Mouse (Mus musculus) thymus, adult 18-20 months (tissue): ENCODE results near the gene Apba1.

ENCODE experiments used
- DNase-seq, 2 experiments: peaks; one replicate each; pipeline ENCODE4 v3.0.0; 2022; ENCODE audit warnings: mixed read lengths in 2 of 2

Gene Apba1

DNA sequence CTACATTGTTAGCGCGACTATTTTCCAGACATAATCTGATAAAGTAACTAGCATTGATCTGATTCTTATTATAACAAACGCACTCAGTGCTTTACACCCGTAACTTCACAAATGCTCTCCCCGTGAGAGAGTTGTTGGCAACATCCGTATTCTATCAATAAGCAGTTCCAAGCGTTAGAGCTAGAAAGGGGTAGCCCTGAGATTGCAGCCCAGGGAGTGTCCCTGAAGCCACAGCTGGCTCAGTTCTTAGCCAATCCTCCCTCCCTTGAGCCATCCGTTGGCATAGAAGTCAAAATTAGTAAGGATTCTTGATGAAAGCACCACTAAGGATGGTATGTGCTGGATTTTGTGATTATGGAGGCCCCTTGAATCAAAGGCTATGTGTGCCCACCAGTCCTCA lies 48.7 kb downstream of the Apba1 start:
- no peak for DNase-seq

DNA sequence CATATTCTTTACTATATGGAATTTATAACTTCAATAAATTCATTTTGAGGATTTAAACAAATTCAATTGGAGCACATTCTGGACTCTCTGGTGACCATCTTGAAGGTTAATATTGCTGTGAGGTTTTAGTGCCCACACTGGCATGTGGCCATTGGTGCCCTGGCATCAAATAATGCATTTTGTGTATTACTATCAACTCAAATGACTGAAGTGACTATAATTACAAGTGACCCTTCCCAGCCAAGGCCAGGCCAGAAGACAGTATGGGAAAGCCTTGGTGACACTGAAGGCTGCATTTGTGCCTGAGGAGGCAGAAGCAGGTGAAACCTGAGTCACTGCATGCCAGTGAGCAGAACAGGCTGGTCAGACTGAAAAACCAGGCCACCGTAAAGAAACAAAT lies 50.5 kb downstream of the Apba1 start:
- no peak for DNase-seq

DNA sequence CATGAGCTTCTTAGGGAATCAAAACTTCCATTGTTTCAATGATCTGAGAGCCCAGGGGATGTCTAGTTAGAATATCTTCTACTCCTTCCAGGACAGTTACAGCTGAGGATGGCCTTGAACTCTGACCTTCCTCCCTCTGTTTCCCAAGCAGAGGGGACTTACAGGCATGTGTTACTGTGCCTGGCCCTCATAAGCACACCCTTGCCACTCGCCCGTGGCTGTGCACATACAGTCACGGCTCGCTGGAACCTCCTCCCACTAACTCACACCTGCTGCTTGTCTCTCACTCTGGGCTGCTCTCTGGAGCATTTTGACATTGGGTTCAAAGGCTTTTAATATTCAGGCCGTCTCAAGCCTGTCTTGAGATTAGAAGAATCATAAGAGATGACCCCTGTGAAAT lies 51.8 kb downstream of the Apba1 start:
- DNase-seq = no peak

DNA sequence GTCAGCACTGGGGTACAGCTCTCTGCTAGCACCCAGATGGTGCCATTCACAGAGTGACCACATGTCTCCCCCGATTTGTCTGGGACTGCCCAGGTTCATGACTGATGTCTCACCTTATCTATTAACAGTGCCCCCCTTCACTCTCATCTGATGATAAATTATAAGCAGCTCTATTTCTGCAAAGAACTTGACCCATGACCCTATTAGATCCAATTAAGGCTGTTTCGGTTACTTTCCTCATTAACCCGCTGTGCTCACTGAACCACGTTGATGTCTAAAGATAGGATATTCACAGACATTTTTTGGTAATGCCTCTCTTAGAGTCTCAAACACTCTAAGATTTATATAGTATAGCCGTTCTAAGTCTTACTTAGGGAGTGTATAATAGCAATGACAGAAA lies 52.3 kb downstream of the Apba1 start:
- no peak for DNase-seq

DNA sequence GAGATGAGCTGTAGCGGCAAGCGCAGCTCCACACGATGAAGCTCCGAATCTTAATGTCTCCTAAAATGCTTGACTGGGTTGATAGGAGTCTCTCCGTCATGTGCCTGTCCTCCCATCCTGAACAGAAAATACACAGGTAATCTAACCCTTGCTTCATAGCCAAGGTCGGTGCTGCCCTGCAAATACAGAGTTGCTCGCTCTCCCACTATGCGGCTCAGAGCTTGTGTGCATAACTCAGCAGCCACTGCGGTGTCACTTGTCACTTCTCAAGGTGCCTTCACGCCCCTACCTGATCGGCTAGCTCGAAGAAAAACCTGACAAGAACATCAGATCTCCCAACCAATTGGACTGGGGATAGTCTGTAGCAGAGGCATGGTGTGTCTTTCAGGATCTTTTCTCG lies 58.1 kb downstream of the Apba1 start:
- DNase-seq = no peak

DNA sequence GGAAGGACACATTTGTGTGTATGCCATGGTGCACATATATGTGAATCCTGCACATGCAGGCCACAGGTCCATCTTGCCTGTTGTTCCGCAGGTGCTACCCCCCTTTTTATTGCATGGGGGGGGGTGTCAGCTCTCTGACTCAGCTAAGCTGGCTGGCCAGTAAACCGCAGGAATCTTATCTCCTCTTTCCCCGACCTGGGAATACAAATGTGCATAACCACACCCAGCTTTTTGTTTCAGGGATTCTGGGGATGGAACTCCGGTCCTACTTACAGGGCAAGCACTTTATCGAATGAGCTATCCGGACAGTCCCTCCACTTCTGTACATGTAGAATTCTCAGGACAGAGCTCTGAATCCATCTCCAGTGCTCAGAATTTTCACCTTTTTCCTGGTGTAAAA lies 58.5 kb downstream of the Apba1 start:
- no peak for DNase-seq

DNA sequence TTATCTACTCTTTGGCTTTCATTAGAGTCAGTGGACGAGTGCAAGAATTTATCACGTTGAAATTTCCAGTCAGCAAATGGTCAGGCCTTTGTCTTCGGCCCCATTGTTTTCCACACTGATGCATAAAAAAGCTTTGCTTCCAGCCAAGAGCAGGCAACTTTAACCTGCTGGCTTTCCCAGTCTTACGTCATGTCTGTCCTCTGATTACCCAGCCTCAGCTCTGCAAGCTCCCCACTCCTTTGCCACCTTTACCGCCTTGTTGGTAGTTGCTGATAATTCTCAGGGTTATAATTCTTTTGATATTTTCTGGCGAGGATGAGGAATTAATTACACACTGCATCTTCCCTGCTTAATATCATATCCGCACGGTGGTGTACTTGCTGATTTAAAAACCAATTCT lies 61.2 kb downstream of the Apba1 start:
- DNase-seq = no peak

DNA sequence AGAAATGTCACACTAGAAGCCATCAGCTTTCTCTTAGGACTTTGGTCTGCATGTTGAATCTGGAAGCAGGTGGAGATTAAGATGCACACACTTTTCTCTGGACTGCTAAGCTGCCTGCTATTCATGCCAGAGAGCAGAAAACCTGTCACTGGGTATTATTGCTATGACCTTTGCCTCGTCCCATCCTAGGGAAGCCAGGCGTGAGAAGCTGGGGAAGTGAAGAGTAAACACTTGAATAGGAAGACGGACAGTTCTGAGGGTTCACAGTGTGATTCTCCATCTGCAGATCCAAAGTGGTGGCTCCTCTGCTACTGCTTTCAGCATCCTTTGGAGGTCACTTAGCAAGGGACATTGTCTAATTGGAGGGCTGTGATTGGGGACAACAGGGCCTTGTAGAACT lies 63.8 kb downstream of the Apba1 start:
- no peak for DNase-seq

DNA sequence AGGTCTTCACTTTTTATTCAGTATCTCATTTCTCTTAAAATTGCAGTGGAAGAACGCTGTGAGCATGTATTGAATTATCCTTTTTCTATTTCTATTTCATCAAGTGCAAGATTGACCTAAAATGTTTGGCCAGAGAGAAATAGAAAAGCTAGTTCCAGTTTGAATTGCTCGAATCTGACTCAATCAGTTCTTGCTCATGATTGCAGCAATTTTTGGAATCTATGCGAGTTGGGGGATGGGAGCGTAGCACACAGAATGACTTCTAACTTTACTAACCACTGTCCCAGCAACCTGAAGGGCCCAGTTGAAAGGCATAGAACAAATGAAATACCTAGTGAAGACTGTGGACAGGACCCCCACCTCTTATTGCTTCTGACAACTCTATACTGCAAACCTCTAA lies 64.8 kb downstream of the Apba1 start:
- DNase-seq = no peak

DNA sequence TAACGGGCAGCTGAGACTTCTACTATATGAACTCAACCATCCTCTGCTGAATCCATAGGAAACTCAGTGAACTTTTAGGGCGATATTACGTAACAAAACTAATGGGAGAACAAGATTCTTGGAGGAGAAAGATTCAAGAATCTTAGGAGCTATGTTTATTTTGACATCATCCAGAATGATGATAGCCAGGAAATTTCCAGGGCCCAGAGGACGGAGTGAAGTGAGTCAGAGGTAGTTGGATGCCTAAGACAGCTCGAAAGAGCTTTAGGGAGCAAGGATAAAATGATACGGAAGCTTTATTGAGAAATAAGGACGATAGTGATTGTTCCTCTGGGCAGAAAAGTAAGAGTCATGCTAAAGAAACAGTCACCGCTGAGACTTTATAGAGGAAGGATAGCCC lies 67.6 kb downstream of the Apba1 start:
- DNase-seq = no peak

DNA sequence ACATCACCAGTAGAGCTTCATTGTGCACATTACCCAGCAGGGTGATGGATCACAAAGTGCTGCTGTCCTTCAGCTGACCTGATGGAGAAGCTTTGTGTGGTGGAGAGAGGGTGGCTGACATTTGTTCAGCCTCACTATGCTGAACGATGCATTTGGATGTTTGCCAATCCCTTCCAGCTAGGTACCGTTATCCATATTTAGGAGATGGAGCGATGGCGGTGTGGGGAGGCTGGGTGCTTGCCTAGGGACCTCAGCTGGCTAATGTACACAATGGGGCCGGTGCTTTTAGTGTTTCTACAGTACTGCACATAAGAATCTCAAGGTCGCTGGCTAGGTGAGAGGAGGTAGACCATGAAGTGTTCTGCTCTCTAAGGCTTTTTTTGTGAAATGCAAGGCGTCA lies 72.1 kb downstream of the Apba1 start:
- no peak for DNase-seq

DNA sequence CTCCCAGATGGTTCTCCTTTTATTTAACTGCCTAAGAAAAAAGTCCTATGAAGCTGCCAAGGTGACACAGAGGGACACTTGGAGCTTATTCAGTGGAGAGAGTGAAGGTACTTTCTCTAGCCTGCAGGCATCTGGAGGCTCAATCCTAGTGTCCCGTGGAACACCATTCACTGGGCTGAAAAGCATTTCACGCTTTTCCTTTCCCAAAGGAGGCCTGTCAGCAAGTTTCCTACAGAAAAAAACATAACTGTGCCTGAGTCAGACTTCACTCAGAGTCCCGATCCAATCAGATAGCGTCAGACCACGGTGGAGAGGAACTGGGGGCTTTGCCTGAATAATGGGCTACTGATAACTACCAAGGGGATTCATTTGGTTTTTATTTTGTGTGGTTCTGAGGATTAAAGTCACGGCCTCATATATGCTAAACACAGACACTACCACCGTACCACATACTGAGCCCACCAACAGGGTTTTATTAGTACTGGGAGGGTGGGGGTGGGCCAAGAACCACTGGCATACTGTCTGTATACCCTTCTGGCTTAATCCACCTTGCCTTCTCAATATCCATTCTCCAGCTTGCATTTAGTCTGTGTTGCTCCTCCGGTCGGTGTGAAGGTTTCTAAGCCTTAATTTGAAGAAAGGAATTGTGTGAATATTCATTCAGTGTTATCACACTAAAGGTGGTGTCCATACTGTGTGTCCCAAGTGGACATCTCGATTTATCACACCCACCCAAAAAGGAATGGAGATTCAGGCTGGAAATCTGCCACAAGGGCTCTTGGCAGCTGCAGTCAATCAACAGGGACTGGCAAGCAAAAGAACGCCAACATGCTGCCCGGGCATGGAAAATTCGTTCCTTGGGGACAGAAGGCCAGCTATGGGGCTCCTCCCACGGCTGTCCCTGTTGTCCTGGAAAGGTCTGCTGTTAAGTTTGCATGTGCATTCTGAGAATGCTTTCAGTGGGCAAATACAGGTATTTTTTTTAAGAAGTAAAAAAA lies 75.3 kb downstream of the Apba1 start:
- DNase-seq = no peak

DNA sequence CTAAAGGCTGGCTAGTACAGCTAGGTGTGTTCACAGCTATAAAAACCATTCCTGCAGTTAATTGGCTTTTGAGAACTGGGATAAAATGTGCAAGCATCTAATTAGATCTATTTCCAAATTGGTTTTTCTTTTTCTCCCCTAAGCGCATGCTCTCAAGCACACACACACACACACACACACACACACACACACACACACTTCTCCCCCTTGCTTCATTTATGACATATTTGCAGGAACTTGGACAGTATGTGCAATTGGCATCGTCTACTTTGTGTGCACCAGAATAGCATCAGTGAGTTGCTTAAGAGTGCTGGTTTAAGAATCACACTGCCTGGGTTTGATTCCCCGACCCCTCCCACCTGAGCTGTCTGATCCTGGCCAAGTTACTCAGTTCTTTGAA lies 76.0 kb downstream of the Apba1 start:
- DNase-seq = no peak

DNA sequence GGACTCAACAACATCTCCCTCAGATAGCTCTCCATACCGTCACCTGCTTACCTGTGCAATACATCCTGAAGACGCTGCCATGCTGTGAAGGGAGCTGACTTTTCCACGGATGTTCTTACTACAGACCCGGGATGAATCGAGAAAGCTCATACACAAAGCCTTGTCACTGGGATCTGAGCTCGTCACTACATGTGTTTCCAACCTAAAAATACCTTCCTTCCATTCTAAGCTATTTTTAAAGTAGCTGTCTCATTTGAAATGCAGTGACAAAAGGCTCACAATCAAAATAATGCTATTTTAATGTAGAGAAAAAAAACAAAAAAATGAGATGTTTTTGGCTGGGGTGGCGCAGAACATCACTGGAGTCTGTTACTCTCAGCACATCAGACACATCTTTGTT lies 97.1 kb downstream of the Apba1 start:
- no peak for DNase-seq

DNA sequence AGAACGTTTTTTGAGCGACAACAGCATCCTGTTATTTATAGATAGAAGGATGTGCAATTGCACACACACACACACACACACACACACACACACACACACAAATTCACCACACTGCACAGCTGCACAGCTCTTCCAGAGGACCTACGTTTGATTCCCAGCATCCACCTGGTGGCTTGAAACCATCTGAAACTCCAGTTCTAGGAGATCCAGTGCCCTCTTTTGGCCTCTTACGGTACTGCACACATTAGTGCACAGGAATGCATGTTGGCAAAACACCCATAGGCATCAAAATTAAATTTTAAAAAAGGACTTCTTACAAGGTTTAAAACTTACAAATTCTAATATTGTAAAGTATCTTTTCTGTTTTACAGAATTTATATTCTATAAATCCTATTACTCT lies 99.4 kb downstream of the Apba1 start:
- DNase-seq = no peak

DNA sequence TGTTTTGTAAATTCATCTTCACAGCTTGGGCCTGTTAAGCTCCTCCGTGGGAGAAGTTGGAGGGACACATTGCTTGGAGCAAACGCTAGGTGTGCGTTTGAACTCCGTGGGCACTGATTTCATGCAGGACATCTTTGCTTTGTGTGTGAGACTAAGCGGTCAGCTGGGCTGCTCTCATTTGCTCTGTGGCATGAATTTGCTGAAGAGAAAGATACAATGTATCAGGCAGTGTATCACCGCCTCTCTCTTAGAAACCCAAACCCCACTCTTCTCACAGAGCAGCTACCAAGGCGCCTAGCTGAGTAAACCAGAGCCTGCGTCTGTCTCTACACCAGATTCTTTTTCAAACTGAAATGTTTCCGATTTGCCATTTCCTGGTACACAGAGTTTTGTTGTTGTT lies 100.1 kb downstream of the Apba1 start:
- DNase-seq = no peak

DNA sequence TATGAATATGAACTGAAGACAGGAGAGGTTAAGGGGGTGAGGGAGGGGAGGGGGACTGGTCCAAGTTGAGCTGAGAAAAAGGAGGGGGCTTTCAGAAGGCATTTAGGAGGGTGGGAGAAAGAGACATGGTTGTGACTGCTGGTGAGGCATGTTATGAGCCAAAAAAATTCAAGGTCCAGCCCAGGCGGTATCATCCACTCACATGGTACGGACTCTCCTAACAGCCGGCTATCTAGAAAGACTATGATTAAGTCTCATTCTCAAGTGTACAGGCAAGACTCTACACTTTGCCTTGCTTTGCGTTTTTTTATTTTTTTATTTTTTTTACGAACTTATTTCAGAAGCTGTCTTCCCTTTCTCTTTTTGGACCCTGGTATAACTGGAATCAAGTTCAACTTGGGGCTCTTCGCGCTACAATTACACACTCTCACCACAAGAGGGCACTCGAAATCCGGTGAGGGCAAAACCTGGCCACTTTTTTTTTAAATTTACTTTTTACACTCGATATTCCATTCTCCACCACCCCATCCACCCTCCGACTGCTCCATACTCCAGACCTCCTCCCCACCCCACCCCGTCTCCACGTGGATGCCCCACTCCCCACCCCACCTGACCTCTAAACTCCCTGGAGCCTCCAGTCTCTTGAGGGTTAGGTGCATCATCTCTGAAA lies 101.6 kb downstream of the Apba1 start:
- DNase-seq = no peak

DNA sequence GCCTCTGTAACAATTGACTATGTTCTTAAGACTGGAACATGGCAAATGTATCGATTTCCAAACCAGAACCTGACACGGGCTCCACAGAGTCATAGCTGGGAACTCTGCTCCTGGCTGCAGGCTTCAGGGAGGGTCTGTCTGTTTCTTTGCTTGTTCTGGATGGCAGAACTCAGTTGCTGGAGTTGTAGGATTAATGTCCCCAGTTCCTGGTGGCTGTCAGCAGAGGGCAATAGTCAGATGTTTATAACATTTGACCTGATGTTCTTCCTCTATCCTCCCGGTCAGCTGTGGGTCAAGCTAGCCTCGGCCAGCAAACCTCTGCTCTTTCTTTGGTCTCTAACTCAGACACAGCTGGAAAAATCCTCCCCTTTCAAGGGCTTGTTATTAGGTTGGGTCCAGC lies 104.0 kb downstream of the Apba1 start:
- no peak for DNase-seq

DNA sequence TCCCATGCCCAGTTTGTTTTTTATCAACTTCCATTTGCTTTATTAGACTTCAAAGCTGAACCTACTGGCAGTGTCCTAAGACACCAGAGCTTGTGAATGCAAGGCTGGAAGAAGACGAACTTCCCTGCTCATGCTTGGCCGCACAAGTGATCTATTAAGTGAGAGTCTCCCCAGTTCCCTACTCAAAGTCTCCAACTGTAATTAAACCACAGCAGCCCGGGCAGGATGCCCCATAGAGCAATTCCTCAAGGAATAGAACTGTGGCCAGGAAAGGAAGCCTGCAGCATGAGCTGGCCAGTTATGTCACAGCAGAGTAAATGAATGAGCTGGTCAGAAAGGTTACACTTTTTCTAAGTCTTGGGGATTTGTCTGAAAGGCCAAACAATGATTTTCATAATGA lies 105.3 kb downstream of the Apba1 start:
- DNase-seq = no peak

DNA sequence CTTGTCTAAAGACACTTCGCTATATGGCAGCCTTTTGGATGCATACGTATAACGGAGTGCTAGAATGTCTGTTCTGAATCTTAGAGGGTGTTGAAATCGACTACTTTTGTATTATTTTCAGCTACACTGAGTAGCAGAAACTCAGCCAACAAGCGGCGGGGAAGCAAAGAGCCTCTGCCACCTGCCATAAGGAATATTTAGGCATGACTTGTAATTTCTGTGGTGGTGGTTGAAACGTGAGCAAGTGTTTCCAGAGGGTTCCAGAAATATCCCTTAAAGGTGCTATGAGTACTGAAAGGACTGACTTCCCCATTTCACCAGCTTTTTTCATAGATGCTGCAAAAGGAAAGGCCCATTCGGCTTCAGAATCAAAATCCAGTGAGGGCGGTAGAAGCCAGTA lies 107.4 kb downstream of the Apba1 start:
- no peak for DNase-seq

DNA sequence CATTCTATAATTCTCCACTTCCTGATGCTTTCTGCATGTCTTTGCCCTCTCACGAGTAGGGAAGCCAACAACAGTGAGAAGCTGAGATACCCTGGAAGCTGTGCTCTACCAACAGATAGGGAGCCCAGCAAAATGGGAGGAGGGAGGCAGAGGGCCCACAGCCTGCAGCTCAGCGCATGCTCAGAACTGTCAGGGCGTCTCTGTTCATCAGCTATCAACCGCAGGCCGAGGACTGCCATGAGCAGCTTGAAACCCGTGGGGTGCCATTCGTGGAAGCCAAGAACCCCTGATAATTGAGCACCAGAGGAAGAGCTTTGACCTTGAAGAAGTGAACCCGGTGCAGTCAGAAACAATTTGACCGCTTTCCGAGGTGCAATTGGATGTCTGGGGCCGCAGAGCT lies 108.4 kb downstream of the Apba1 start:
- no peak for DNase-seq

DNA sequence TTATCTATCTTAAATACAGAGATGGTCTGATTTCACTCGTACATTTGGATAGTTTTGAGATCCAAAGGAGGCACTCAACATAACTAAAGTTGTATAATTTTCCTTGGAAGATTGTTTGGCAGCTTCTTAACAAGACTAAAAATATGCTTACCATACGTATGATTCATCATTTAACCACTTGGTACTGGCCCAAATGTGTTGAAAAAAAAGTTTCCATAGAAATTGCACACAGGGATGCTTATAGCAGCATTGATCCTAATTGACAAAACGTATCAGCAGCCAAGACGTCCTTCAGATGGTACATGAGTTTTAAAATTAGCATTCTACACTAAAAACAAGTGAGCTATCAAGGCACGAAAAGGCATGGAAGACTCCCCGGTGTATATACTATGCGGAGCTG lies 108.9 kb downstream of the Apba1 start:
- DNase-seq = no peak

DNA sequence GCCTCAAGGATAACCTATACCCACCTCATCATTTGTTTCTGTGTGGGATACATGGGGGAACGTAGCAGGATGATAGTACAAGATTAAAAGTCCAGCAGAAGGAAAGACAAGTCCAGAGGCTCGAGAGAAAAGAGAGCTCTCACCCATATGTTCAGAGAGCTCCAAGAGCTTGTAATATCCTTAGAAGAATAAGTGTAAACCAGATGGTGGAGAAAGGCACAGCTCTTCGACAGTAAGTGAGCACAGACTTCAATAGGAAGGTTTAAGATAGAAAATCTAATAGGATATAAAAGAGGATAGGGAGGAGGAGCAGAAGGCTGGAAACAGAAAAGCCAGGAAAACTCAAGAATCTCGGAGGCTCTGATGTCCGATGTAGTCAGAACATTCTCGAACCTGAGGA lies 115.8 kb downstream of the Apba1 start:
- DNase-seq = no peak

DNA sequence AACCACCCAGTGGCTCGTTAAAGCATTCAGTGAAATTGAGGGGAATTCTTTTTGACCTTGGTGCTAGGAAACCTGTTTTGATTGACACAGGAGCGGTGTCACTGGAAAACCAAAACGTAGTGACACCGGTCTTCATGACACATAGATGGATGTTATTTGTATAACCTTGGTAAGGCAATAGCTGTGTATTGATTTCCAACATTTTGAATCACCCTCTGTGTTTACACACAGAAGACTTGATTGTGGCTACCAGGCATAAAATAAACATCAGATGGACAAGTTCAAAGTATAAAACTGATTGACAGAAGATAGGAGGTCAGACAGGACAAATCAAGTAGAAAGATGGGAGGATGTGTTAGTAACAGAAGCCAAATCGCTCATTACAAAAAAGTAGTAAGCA lies 117.1 kb downstream of the Apba1 start:
- DNase-seq = no peak

DNA sequence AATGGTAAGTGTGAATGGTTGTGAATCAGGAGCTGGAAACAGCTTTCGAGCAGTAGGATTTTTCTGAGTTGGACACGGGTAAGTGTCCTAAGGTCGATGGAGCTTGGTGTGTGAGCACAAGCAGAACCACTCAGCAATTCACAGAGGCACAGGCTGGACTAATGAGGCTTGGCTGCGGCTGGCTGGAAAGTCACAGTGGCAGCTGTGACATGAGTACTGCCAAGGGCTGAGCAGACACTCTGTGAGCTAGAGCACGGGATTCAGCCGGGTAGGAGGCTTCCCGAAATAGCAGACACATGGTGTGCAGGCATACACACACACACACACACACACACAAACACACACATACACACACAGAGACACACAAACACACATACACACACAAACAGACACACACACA lies 121.2 kb downstream of the Apba1 start:
- no peak for DNase-seq
